Mouse (Mus musculus) ES-Bruce4 (cell line): ENCODE results near the gene Tmem132d.

Source experiments
- CTCF ChIP-seq: IDR thresholded peaks from one replicate; pipeline ENCODE4 v1.8.1; 2011; ENCODE audit warnings: low read depth, low read length
- POLR2A ChIP-seq: IDR thresholded peaks from one replicate; pipeline ENCODE4 v1.8.1; 2011; ENCODE audit warnings: low read length; ENCODE audit not compliant: insufficient read depth

GRCm38 (mm10) chr5:127895176-127895575 lies 537.7 kb downstream of the Tmem132d start:
- TF ChIP-seq CTCF = no peak
- TF ChIP-seq POLR2A = no peak
